21 mouse cellular contexts compared by ENCODE assay signal in genomic region chr9:56404619-56405018, GRCm38 (mm10). TPM values are rescaled to one million over a fixed set of nuclear protein-coding genes. Genes with fewer than 3 reads are reported as not detected.
DNase-seq lines count a peak whose midpoint lies in the region; ATAC-seq and TF ChIP-seq lines count a peak whose summit lies in the region.
"Had no signal": no experiment of that assay in that cellular context is flagged by ENCODE, and none has a peak within 500 bp of the region (broad histone marks: within the 10 kb centered on the region; RNA-seq: fewer than 3 reads in every experiment).

No protein-coding gene starts in this region.

- H3K4me2 ChIP-seq in heart, embryonic 12.5 days: no peak overlapping the region
- no peak overlapping the region for H3K4me2 ChIP-seq in heart, embryonic 16.5 days (ENCODE audit: low read depth, low read length)
- H3K4me2 ChIP-seq: embryonic facial prominence, embryonic 13.5 days; forebrain, embryonic 12.5 days; hindbrain, embryonic 15.5 days had no signal

- no peaks in the 10 kb centered on the region for H3K27me3 ChIP-seq in heart, embryonic 12.5 days (replicated peaks)
- no peaks in the 10 kb centered on the region for H3K27me3 ChIP-seq in heart, embryonic 16.5 days (ENCODE audit: control insufficient read depth, insufficient read depth, low read length)
- H3K27me3 ChIP-seq: embryonic facial prominence, embryonic 13.5 days; forebrain, embryonic 12.5 days; hindbrain, embryonic 15.5 days had no signal

- no peak for TF ChIP-seq CTCF in gastrocnemius, adult 2 months (IDR thresholded peaks at IDR 0.05)

- no peaks in the 10 kb centered on the region for H3K9me3 ChIP-seq in heart, embryonic 12.5 days (replicated peaks)
- no peaks in the 10 kb centered on the region for H3K9me3 ChIP-seq in heart, embryonic 16.5 days (replicated peaks; ENCODE audit: control insufficient read depth, low read length)
- H3K9me3 ChIP-seq: embryonic facial prominence, embryonic 13.5 days; forebrain, embryonic 12.5 days; G1E; hindbrain, embryonic 15.5 days had no signal

- H3K36me3 ChIP-seq in heart, embryonic 12.5 days: peaks cover 2% of the 10 kb centered on the region; the same call in 1 of the 2 replicates
- no peaks in the 10 kb centered on the region for H3K36me3 ChIP-seq in heart, embryonic 16.5 days (ENCODE audit: control insufficient read depth, insufficient read depth)
- H3K36me3 ChIP-seq: embryonic facial prominence, embryonic 13.5 days; forebrain, embryonic 12.5 days; hindbrain, embryonic 15.5 days had no signal

- WGBS in heart, embryonic 12.5 days: 24% methylated on average over 4 of the region's 4 CpGs
- 29% methylated on average over 4 of the region's 4 CpGs for WGBS in heart, embryonic 16.5 days

- no peak overlapping the region for H3K9ac ChIP-seq in heart, embryonic 12.5 days
- no peak overlapping the region for H3K9ac ChIP-seq in heart, embryonic 16.5 days (ENCODE audit: low read length)
- H3K9ac ChIP-seq: embryonic facial prominence, embryonic 13.5 days; forebrain, embryonic 12.5 days; hindbrain, embryonic 15.5 days had no signal

- H3K27ac ChIP-seq in gastrocnemius, adult 2 months: peak overlapping the region; percentile 24; the same call in 1 of the 2 replicates
- H3K27ac ChIP-seq in heart, embryonic 12.5 days (ENCODE audit: poor library complexity, severe bottlenecking): peak overlapping the region; percentile 66; the same call in 1 of the 2 replicates
- peak overlapping the region; percentile 67 for H3K27ac ChIP-seq in heart, embryonic 16.5 days (ENCODE audit: low read length)
- H3K27ac ChIP-seq: embryonic facial prominence, embryonic 13.5 days; forebrain, embryonic 12.5 days; hindbrain, embryonic 15.5 days had no signal

- intact Hi-C loops in gastrocnemius, adult 2 months (cut with DNase I): no loop called here

- H3K4me3 ChIP-seq in gastrocnemius, adult 2 months: no peak overlapping the region
- H3K4me3 ChIP-seq in heart, embryonic 12.5 days: no peak overlapping the region
- no peak overlapping the region for H3K4me3 ChIP-seq in heart, embryonic 16.5 days (ENCODE audit: low read length)
- H3K4me3 ChIP-seq: embryonic facial prominence, embryonic 13.5 days; forebrain, embryonic 12.5 days; hindbrain, embryonic 15.5 days had no signal

- no peak for DNase-seq in gastrocnemius, adult 2 months
- no peak for DNase-seq in gastrocnemius, adult 18-20 months (ENCODE audit: low spot score)
- no peak for DNase-seq in heart, adult 11 months
- no peak for DNase-seq in heart, adult 9 months (ENCODE audit: low spot score in 2 of 2)
- no peak for DNase-seq in adrenal gland, postnatal 36 days
- DNase-seq: adrenal gland, postnatal 10 days; B cell, adult 2 months; cerebellum, adult 11-12 months; cerebellum, adult 9-11 months; cerebellum, postnatal 36 days; gastrocnemius, postnatal 25 days; kidney, adult 8-10 months had no signal

- ATAC-seq in heart, embryonic 12.5 days (ENCODE audit: insufficient number of reproducible peaks, low FRiP score): no peak
- ATAC-seq in heart, embryonic 16.5 days (replicated peaks; ENCODE audit: extremely low read depth, insufficient read depth, low FRiP score): no peak
- ATAC-seq: CD4-positive, CD25-positive, alpha-beta regulatory T cell, adult 4 months; forebrain, embryonic 16.5 days; intestine, embryonic 16.5 days had no signal

- H3K4me1 ChIP-seq in heart, embryonic 12.5 days (replicated peaks): peaks cover 42% of the 10 kb centered on the region
- peaks cover 26% of the 10 kb centered on the region for H3K4me1 ChIP-seq in heart, embryonic 16.5 days (ENCODE audit: control insufficient read depth, insufficient read depth, low read length)
- H3K4me1 ChIP-seq: forebrain, embryonic 12.5 days; hindbrain, embryonic 15.5 days had no signal

RNA-seq across cellular contexts. Expression of gene Peak1, which starts 13.2 kb away (rescaled TPM):
- 10 to 100 TPM; 10.8 to 18.2 TPM for total RNA-seq in gastrocnemius, adult 2 months (2021)
- 10 to 100 TPM; 12.4 to 14.2 TPM for total RNA-seq in gastrocnemius, adult 18-20 months (2021)
- 15.0 and 16.3 TPM in 2 replicates for polyA plus RNA-seq in heart, embryonic 12.5 days (2016; fragmentation: Nextera tagmentation; extraction: Ambion mirVana)
- 12.8 and 14.8 TPM in 2 replicates for polyA plus RNA-seq in heart, embryonic 16.5 days (2015; fragmentation: Nextera tagmentation; extraction: Ambion mirVana)
- 10 to 100 TPM; 49.3 to 64.5 TPM for total RNA-seq in adrenal gland, postnatal 36 days (2021)

RNA-seq across cellular contexts. Expression of gene Hmg20a, which starts 13.8 kb away (rescaled TPM):
- 10 to 100 TPM; 14.7 to 14.8 TPM for total RNA-seq in gastrocnemius, adult 2 months (2021)
- 10 to 100 TPM; 13.8 to 14.3 TPM for total RNA-seq in gastrocnemius, adult 18-20 months (2021)
- polyA plus RNA-seq in heart, embryonic 12.5 days (2016; fragmentation: Nextera tagmentation; extraction: Ambion mirVana): 62.1 and 63.0 TPM in 2 replicates
- 54.1 and 54.6 TPM in 2 replicates for polyA plus RNA-seq in heart, embryonic 16.5 days (2015; fragmentation: Nextera tagmentation; extraction: Ambion mirVana)
- total RNA-seq in adrenal gland, postnatal 36 days (2021): 10 to 100 TPM; 37.8 to 38.6 TPM
